Mouse (Mus musculus) intestine, embryonic 16.5 days (tissue): ENCODE measurements around the gene Sema3f. TPM values are rescaled to one million over a fixed set of nuclear protein-coding genes. Genes with fewer than 3 reads are reported as not detected.

Experiments used
- ATAC-seq: fragments of 200-750 bp; cut with Nextera tagmentation; 2 replicates; pipeline ENCODE4 v1.8.0; 2017; ENCODE audit warnings: moderate TSS enrichment, moderate library complexity
- H3K27ac ChIP-seq: fragments of 300-500 bp; sonication (generic); 2 replicates; pipeline ENCODE4 v1.5.1; 2014; ENCODE audit warnings: mild to moderate bottlenecking, low read length
- H3K27me3 ChIP-seq: fragments of 300-500 bp; sonication (generic); replicated peaks from 2 replicates; pipeline ENCODE4 v1.6.1; 2014; ENCODE audit warnings: low read length, control low read depth, mixed read lengths; ENCODE audit not compliant: control insufficient read depth, insufficient read depth
- H3K36me3 ChIP-seq: fragments of 300-500 bp; sonication (generic); 2 replicates; pipeline ENCODE4 v1.6.1; 2014; ENCODE audit warnings: low read length, control low read depth; ENCODE audit not compliant: control insufficient read depth, insufficient read depth
- H3K4me1 ChIP-seq: fragments of 300-500 bp; sonication (generic); 2 replicates; pipeline ENCODE4 v1.6.1; 2014; ENCODE audit warnings: low read length, control low read depth, mixed read lengths; ENCODE audit not compliant: control insufficient read depth, insufficient read depth
- H3K4me2 ChIP-seq: fragments of 300-500 bp; sonication (generic); 2 replicates; pipeline ENCODE4 v1.6.1; 2014; ENCODE audit warnings: low read depth, low read length, control low read depth
- H3K4me3 ChIP-seq: fragments of 300-500 bp; sonication (generic); 2 replicates; pipeline ENCODE4 v1.5.1; 2014; ENCODE audit warnings: mild to moderate bottlenecking, low read length
- H3K9ac ChIP-seq: fragments of 300-500 bp; sonication (generic); 2 replicates; pipeline ENCODE4 v1.6.1; 2014; ENCODE audit warnings: low read depth, low read length
- H3K9me3 ChIP-seq: fragments of 300-500 bp; sonication (generic); 2 replicates; pipeline ENCODE4 v1.6.1; 2016; ENCODE audit warnings: low read length, control low read depth; ENCODE audit not compliant: control insufficient read depth
- WGBS: fragments of 180-500 bp; shearing (Covaris S2); extraction: QIAGEN DNeasy Blood & Tissue Kit; methylation state at CpG from one replicate; pipeline ENCODE4 v1.1.7; 2014; 5-methylcytosine and 5-hydroxymethylcytosine counted together
- polyA plus RNA-seq: library from polyadenylated mRNA; unstranded; fragments of >200 nt; fragmentation: Nextera tagmentation; extraction: Ambion mirVana; gene quantifications from 2 replicates; pipeline ENCODE4 v1.2.1, GENCODE M21; 2015

Sema3f gene
- polyA plus RNA-seq, 1 experiment from 2014 or later, result 5.7 TPM

DNA sequence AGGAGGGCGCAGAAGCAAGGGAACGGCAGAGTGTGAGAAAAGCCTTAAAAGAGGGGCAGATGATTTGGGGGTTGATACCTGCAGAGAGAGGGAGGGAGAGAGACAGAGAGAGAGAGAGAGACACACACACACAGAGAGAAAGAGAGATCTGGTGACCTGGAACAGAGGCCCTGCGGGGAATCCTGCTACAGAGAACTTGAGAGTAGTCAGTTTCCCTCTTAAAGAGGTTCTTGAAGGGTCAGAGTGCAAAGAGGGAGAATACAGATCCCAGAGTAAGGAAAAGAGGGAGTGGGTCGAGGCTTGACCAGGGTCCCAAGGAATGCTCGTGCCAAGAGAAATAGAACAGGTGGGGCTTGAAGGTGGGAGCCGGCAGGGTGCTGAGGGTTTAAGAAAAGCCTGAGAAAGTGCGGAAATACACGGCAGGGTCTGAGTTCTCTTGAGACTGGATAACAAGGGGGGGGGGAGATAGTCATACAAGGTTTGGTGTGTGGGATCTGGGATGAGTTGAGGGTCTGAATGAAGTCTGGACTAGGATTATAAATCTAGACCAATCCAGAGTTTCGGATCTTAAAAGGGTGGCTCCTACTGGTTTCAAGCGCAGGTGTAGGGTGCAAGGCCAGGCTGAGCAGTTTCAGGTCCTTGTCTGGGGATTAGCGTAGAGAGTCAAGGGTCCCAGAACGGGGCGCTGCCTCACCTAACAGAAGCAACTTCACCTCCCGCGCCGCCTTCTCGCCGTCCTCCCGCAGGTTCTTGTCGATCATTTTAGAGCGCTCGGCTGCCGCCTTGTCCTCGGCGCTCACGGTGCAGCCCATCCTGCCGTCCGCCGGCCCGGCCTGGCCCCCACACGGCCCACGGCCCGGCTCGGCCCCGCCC lies 75.6 kb downstream of the Sema3f start:
- no peaks in the 10 kb centered on the region for H3K9me3 ChIP-seq
- H3K27me3 ChIP-seq, result no peaks in the 10 kb centered on the region
- peak; percentile 6; the same call in 1 of the 2 replicates for ATAC-seq
- H3K36me3 ChIP-seq, result no peaks in the 10 kb centered on the region
- H3K4me3 ChIP-seq, result peak overlapping the region; percentile 84
- H3K4me1 ChIP-seq, result peaks cover 45% of the 10 kb centered on the region
- H3K4me2 ChIP-seq, result peak overlapping the region; percentile 97
- H3K27ac ChIP-seq, result peak overlapping the region; percentile 91
- WGBS, result 2% methylated on average over 35 of the region's 35 CpGs
- H3K9ac ChIP-seq, result peak overlapping the region; percentile 90

- Histone ChIP-seq H3K9me3 (no peaks in the 10 kb centered on the region), H3K4me1 (peaks cover 50% of the 10 kb centered on the region)
- ATAC-seq, result 0 out of 2 replicates have a peak, but pooled peaks have one; percentile 5
These were observed 76.4 kb downstream of the Sema3f start for GRCm38 (mm10) chr9:107633661-107634405.

DNA sequence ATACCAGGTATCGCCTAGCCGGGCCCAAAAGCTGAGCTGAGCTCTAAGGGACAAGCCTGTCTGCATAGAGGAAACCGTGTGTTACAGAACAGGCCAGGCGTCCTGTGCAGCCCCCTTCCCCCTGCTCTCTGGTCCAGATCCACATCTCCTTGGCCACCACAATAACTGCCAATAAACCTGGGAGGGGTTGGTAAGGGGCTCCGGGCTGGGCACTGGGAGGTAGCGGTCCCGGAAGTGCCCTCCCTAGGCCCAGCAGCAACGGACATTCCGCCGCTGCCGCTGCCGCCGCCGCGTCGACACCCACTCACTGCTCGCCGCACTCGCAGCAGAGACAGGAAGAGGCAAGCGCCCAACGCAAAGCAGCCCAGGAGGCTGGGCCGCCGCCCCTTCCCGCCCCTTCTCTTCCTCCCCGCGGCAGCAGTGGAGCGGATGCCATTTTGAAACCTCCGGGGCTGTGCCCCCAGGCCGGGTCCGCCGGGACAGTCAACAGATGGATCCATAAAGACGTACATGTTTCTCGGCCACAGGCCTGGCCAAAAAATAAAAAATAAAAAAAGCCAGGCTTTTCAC lies 77.1 kb downstream of the Sema3f start:
- no peaks in the 10 kb centered on the region for H3K36me3 ChIP-seq
- peak overlapping the region; percentile 90 for H3K9ac ChIP-seq
- peak overlapping the region; percentile 91 for H3K27ac ChIP-seq
- H3K4me1 ChIP-seq, result peaks cover 57% of the 10 kb centered on the region
- ATAC-seq, result peak; percentile 47
- H3K4me2 ChIP-seq, result peak overlapping the region; percentile 97
- 1% methylated on average over 33 of the region's 33 CpGs for WGBS
- H3K9me3 ChIP-seq, result no peaks in the 10 kb centered on the region
- no peaks in the 10 kb centered on the region for H3K27me3 ChIP-seq
- H3K4me3 ChIP-seq, result peak overlapping the region; percentile 84

More at GRCm38 (mm10) chr9:107633661-107634405, 76.4 kb downstream of the Sema3f start:
- WGBS, result 3% methylated on average over 15 of the region's 15 CpGs
- Histone ChIP-seq H3K27me3 (no peaks in the 10 kb centered on the region), H3K4me3 (peak overlapping the region; percentile 84), H3K27ac (peak overlapping the region; percentile 91), H3K9ac (peak overlapping the region; percentile 90), H3K4me2 (peak overlapping the region; percentile 97), H3K36me3 (no peaks in the 10 kb centered on the region)

GRCm38 (mm10) chr9:107632478-107632877 lies 77.8 kb downstream of the Sema3f start:
- 58% methylated on average over 6 of the region's 6 CpGs for WGBS
- Histone ChIP-seq H3K36me3 (no peaks in the 10 kb centered on the region), H3K4me2 (peak overlapping the region; percentile 97), H3K9ac (peak overlapping the region; percentile 90), H3K9me3 (no peaks in the 10 kb centered on the region), H3K4me3 (peak overlapping the region; percentile 84), H3K27me3 (no peaks in the 10 kb centered on the region), H3K27ac (peak overlapping the region; percentile 25), H3K4me1 (peaks cover 64% of the 10 kb centered on the region)
- ATAC-seq, result no peak

- WGBS, result 89% methylated on average over 8 of the region's 8 CpGs
- Histone ChIP-seq H3K4me2 (no peak overlapping the region), H3K4me3 (peak overlapping the region; percentile 84; the same call in 1 of the 2 replicates), H3K9ac (peak overlapping the region; percentile 90), H3K9me3 (no peaks in the 10 kb centered on the region), H3K4me1 (peaks cover 69% of the 10 kb centered on the region), H3K36me3 (no peaks in the 10 kb centered on the region), H3K27ac (0 out of 2 replicates have a peak overlapping the region, but pooled peaks have one; percentile 84), H3K27me3 (no peaks in the 10 kb centered on the region)
- no peak for ATAC-seq
These were observed 78.4 kb downstream of the Sema3f start for GRCm38 (mm10) chr9:107631861-107632260.

Other genes with a start within 250 kb of the Sema3f start
- 39.4 and 40.6 TPM in 2 replicates for gene Tmem115, start 176.5 kb downstream of the Sema3f start, polyA plus RNA-seq
- 39.2 and 39.9 TPM in 2 replicates for gene Cyb561d2, start 168.3 kb downstream of the Sema3f start, polyA plus RNA-seq
- 39.1 and 39.8 TPM in 2 replicates for gene Nprl2, start 168.2 kb downstream of the Sema3f start, polyA plus RNA-seq
- gene Zmynd10, start 163.2 kb downstream of the Sema3f start, polyA plus RNA-seq, result 2.3 and 2.5 TPM in 2 replicates
- 52.5 and 53.7 TPM in 2 replicates for gene Rassf1, start 158.9 kb downstream of the Sema3f start, polyA plus RNA-seq
- 49.6 and 50.6 TPM in 2 replicates for gene Tusc2, start 147.2 kb downstream of the Sema3f start, polyA plus RNA-seq
- 88.2 and 91.2 TPM in 2 replicates for gene Hyal2, start 142.5 kb downstream of the Sema3f start, polyA plus RNA-seq
- gene Hyal1, start 133.5 kb downstream of the Sema3f start, polyA plus RNA-seq, result 5.8 and 5.9 TPM in 2 replicates
- 19.2 and 20.2 TPM in 2 replicates for gene Naa80, start 131.6 kb downstream of the Sema3f start, polyA plus RNA-seq
- 0.66 and 0.68 TPM in 2 replicates for gene Hyal3, start 129.7 kb downstream of the Sema3f start, polyA plus RNA-seq
- gene Ifrd2, start 122.8 kb downstream of the Sema3f start, polyA plus RNA-seq, result 79.0 and 89.6 TPM in 2 replicates
- 50.4 and 54.9 TPM in 2 replicates for gene Sema3b, start 101.2 kb downstream of the Sema3f start, polyA plus RNA-seq
- gene Gnai2, start 75.1 kb downstream of the Sema3f start, polyA plus RNA-seq, result 301 and 311 TPM in 2 replicates
- 10.1 TPM in 2 replicates for gene Slc38a3, start 40.9 kb downstream of the Sema3f start, polyA plus RNA-seq
- gene Gnat1, start 30.8 kb downstream of the Sema3f start, polyA plus RNA-seq, result 0.98 and 1.6 TPM in 2 replicates
- gene Rbm5, start 60.5 kb upstream of the Sema3f start, polyA plus RNA-seq, result 127 and 145 TPM in 2 replicates
- 48.6 and 55.4 TPM in 2 replicates for gene Rbm6, start 162.8 kb upstream of the Sema3f start, polyA plus RNA-seq
- gene Mon1a, start 177.7 kb upstream of the Sema3f start, polyA plus RNA-seq, result 22.5 and 23.8 TPM in 2 replicates
- gene Mst1r, start 196.4 kb upstream of the Sema3f start, polyA plus RNA-seq, result 13.3 and 16.9 TPM in 2 replicates
- gene Actl11, start 218.0 kb upstream of the Sema3f start, polyA plus RNA-seq, result not detected in 2 replicates
- gene Camkv, start 225.2 kb upstream of the Sema3f start, polyA plus RNA-seq, result 1.3 and 1.7 TPM in 2 replicates
- gene Traip, start 239.7 kb upstream of the Sema3f start, polyA plus RNA-seq, result 12.4 and 17.0 TPM in 2 replicates